Mouse (Mus musculus) hindbrain, postnatal 0 days (tissue): Measurements from ENCODE around the gene 6430628N08Rik. TPM values are rescaled to one million over a fixed set of nuclear protein-coding genes. Genes with fewer than 3 reads are reported as not detected.
A peak's percentile ranks its signal among the peaks of the same experiment; 100 is the strongest.

Experiments
- ATAC-seq: fragments of 200-750 bp; cut with Nextera tagmentation; 2 replicates; pipeline ENCODE4 v1.8.0; 2017; ENCODE audit warnings: mild to moderate bottlenecking, moderate TSS enrichment, moderate library complexity
- DNase-seq: peaks from one replicate; pipeline ENCODE4 v3.0.0-alpha.2; 2015; ENCODE audit warnings: low spot score
- H3K27ac ChIP-seq: fragments of 300-500 bp; sonication (generic); 2 replicates; pipeline ENCODE4 v1.5.1; 2014; ENCODE audit warnings: mild to moderate bottlenecking
- H3K27me3 ChIP-seq: fragments of 300-500 bp; sonication (generic); 2 replicates; pipeline ENCODE4 v1.6.1; 2014; ENCODE audit warnings: low read length, mixed read lengths; ENCODE audit not compliant: insufficient read depth
- H3K36me3 ChIP-seq: fragments of 300-500 bp; sonication (generic); 2 replicates; pipeline ENCODE4 v1.6.1; 2014; ENCODE audit warnings: low read length, mixed read lengths; ENCODE audit not compliant: insufficient read depth
- H3K4me1 ChIP-seq: fragments of 300-500 bp; sonication (generic); 2 replicates; pipeline ENCODE4 v1.6.1; 2014; ENCODE audit warnings: antibody characterized with exemption, low read length, mixed read lengths; ENCODE audit not compliant: insufficient read depth
- H3K4me2 ChIP-seq: fragments of 300-500 bp; sonication (generic); 2 replicates; pipeline ENCODE4 v1.6.1; 2014; ENCODE audit warnings: low read depth, mild to moderate bottlenecking, low read length, moderate library complexity, mixed read lengths
- H3K4me3 ChIP-seq: fragments of 300-500 bp; sonication (generic); 2 replicates; pipeline ENCODE4 v1.5.1; 2014; ENCODE audit warnings: low read length
- H3K9ac ChIP-seq: fragments of 300-500 bp; sonication (generic); replicated peaks from 2 replicates; pipeline ENCODE4 v1.6.1; 2014; ENCODE audit warnings: mild to moderate bottlenecking, low read length, moderate library complexity, mixed read lengths
- H3K9me3 ChIP-seq: fragments of 300-500 bp; sonication (generic); 2 replicates; pipeline ENCODE4 v1.6.1; 2016; ENCODE audit warnings: low read length, mixed read lengths
- CTCF ChIP-seq: IDR thresholded peaks from 2 replicates; pipeline ENCODE4 v1.5.1; 2016; ENCODE audit warnings: antibody characterized with exemption, control low read depth, low read depth
- WGBS: fragments of 180-500 bp; shearing (Covaris S2); extraction: QIAGEN DNeasy Blood & Tissue Kit; methylation state at CpG from one replicate; pipeline ENCODE4 v1.1.7; 2014; 5-methylcytosine and 5-hydroxymethylcytosine counted together
- polyA plus RNA-seq: library from polyadenylated mRNA; unstranded; fragments of >200 nt; fragmentation: Nextera tagmentation; extraction: Ambion mirVana; gene quantifications from 2 replicates; pipeline ENCODE4 v1.2.1, GENCODE M21; 2015
- total RNA-seq: library from RNA; depleted of rRNA; stranded (reverse); fragments of >200 nt; gene quantifications from 2 replicates; pipeline ENCODE4 v1.2.3, GENCODE M21; 2014

The 6430628N08Rik gene
- total and polyA plus RNA-seq, 2 experiments from 2014 or later: 0.16 to 0.49 TPM

- no peaks in the 10 kb centered on the region for H3K27me3 ChIP-seq
Measured at GRCm38 (mm10) chr4:115922688-115923087, 32.2 kb downstream of the 6430628N08Rik start.

GRCm38 (mm10) chr4:115923262-115923880 is 32.9 kb downstream of the 6430628N08Rik start:
- H3K27me3 ChIP-seq: no peaks in the 10 kb centered on the region
- no peaks in the 10 kb centered on the region for H3K9me3 ChIP-seq
- no peak overlapping the region for H3K4me2 ChIP-seq
- H3K27ac ChIP-seq: no peak overlapping the region
- DNase-seq (no peak), ATAC-seq (no peak)
- no peak for TF ChIP-seq CTCF
- H3K9ac ChIP-seq: no peak overlapping the region
- no peaks in the 10 kb centered on the region for H3K36me3 ChIP-seq
- 59% methylated on average over 16 of the region's 16 CpGs for WGBS
- no peaks in the 10 kb centered on the region for H3K4me1 ChIP-seq
- H3K4me3 ChIP-seq: no peak overlapping the region

More at GRCm38 (mm10) chr4:115922688-115923087, 32.2 kb downstream of the 6430628N08Rik start:
- Histone ChIP-seq H3K4me2 (no peak overlapping the region), H3K36me3 (no peaks in the 10 kb centered on the region), H3K4me1 (no peaks in the 10 kb centered on the region), H3K9ac (no peak overlapping the region), H3K4me3 (no peak overlapping the region), H3K27ac (no peak overlapping the region), H3K9me3 (no peaks in the 10 kb centered on the region)
- 89% methylated on average over 5 of the region's 5 CpGs for WGBS
- ATAC-seq (no peak), DNase-seq (no peak)
- no peak for TF ChIP-seq CTCF

- Histone ChIP-seq H3K27me3 (peaks cover 12% of the 10 kb centered on the region), H3K36me3 (no peaks in the 10 kb centered on the region), H3K9me3 (no peaks in the 10 kb centered on the region), H3K4me1 (no peaks in the 10 kb centered on the region), H3K9ac (no peak overlapping the region), H3K4me3 (no peak overlapping the region), H3K27ac (no peak overlapping the region), H3K4me2 (no peak overlapping the region)
- ATAC-seq: no peak
- TF ChIP-seq CTCF: no peak
- no peak for DNase-seq
- WGBS: 59% methylated on average over 7 of the region's 7 CpGs
Measured at GRCm38 (mm10) chr4:115927637-115928036, 37.2 kb downstream of the 6430628N08Rik start.

GRCm38 (mm10) chr4:115931556-115932088 is 41.2 kb downstream of the 6430628N08Rik start:
- H3K27ac ChIP-seq: no peak overlapping the region
- no peaks in the 10 kb centered on the region for H3K4me1 ChIP-seq
- 0 out of 2 replicates have a peak, but pooled peaks have one; percentile 29 for ATAC-seq
- no peak overlapping the region for H3K4me2 ChIP-seq
- no peak overlapping the region for H3K9ac ChIP-seq
- no peak for DNase-seq
- H3K27me3 ChIP-seq: peaks cover 41% of the 10 kb centered on the region
- H3K4me3 ChIP-seq: no peak overlapping the region
- TF ChIP-seq CTCF: no peak
- 46% methylated on average over 13 of the region's 13 CpGs for WGBS
- no peaks in the 10 kb centered on the region for H3K9me3 ChIP-seq
- no peaks in the 10 kb centered on the region for H3K36me3 ChIP-seq

GRCm38 (mm10) chr4:115935835-115936581 is 45.5 kb downstream of the 6430628N08Rik start:
- ATAC-seq (no peak), DNase-seq (no peak)
- WGBS: 3% methylated on average over 36 of the region's 36 CpGs
- H3K9ac ChIP-seq: no peak overlapping the region
- H3K9me3 ChIP-seq: no peaks in the 10 kb centered on the region
- TF ChIP-seq CTCF: no peak
- no peaks in the 10 kb centered on the region for H3K36me3 ChIP-seq
- peak overlapping the region; percentile 10; the same call in 1 of the 2 replicates for H3K4me3 ChIP-seq
- H3K4me2 ChIP-seq: peak overlapping the region; percentile 11; the same call in 1 of the 2 replicates
- no peaks in the 10 kb centered on the region for H3K4me1 ChIP-seq
- H3K27me3 ChIP-seq: peaks cover 67% of the 10 kb centered on the region
- H3K27ac ChIP-seq: no peak overlapping the region

- Histone ChIP-seq H3K4me1 (no peaks in the 10 kb centered on the region), H3K4me2 (peak overlapping the region; percentile 11; the same call in 1 of the 2 replicates), H3K9me3 (no peaks in the 10 kb centered on the region), H3K27ac (no peak overlapping the region), H3K36me3 (no peaks in the 10 kb centered on the region), H3K27me3 (peaks cover 67% of the 10 kb centered on the region), H3K4me3 (peak overlapping the region; percentile 10; the same call in 1 of the 2 replicates), H3K9ac (no peak overlapping the region)
- no peak for ATAC-seq
- no peak for TF ChIP-seq CTCF
- no peak for DNase-seq
- WGBS: 2% methylated on average over 20 of the region's 20 CpGs
Measured at GRCm38 (mm10) chr4:115936646-115937045, 46.2 kb downstream of the 6430628N08Rik start.
